Mouse (Mus musculus) kidney, postnatal 0 days (tissue): ENCODE results near the gene Procr. TPM values are rescaled to one million over a fixed set of nuclear protein-coding genes. Genes with fewer than 3 reads are reported as not detected.

ENCODE experiments used
- ATAC-seq: fragments of 200-750 bp; cut with Nextera tagmentation; replicated peaks from 2 replicates; pipeline ENCODE4 v1.8.0; 2017; ENCODE audit warnings: low read depth, moderate number of reproducible peaks, moderate TSS enrichment, moderate library complexity; ENCODE audit not compliant: low FRiP score
- DNase-seq: peaks from one replicate; pipeline ENCODE4 v3.0.0-alpha.2; 2016; ENCODE audit warnings: low spot score
- H3K27ac ChIP-seq: fragments of 300-500 bp; sonication (generic); 2 replicates; pipeline ENCODE4 v1.5.1; 2014; ENCODE audit warnings: mild to moderate bottlenecking
- H3K27me3 ChIP-seq: fragments of 300-500 bp; sonication (generic); 2 replicates; pipeline ENCODE4 v1.6.1; 2014; ENCODE audit warnings: low read length, mixed read lengths; ENCODE audit not compliant: insufficient read depth
- H3K36me3 ChIP-seq: fragments of 300-500 bp; sonication (generic); 2 replicates; pipeline ENCODE4 v1.6.1; 2014; ENCODE audit warnings: low read length, mixed read lengths; ENCODE audit not compliant: insufficient read depth
- H3K4me1 ChIP-seq: fragments of 300-500 bp; sonication (generic); replicated peaks from 2 replicates; pipeline ENCODE4 v1.6.1; 2014; ENCODE audit warnings: antibody characterized with exemption, low read length, mixed read lengths; ENCODE audit not compliant: insufficient read depth
- H3K4me2 ChIP-seq: fragments of 300-500 bp; sonication (generic); 2 replicates; pipeline ENCODE4 v1.6.1; 2014; ENCODE audit warnings: mild to moderate bottlenecking, low read length, moderate library complexity, mixed read lengths
- H3K4me3 ChIP-seq: fragments of 300-500 bp; sonication (generic); replicated peaks from 2 replicates; pipeline ENCODE4 v1.5.1; 2014; ENCODE audit warnings: low read depth, low read length
- H3K9ac ChIP-seq: fragments of 300-500 bp; sonication (generic); 2 replicates; pipeline ENCODE4 v1.6.1; 2014; ENCODE audit warnings: low read depth, low read length
- H3K9me3 ChIP-seq: fragments of 300-500 bp; sonication (generic); replicated peaks from 2 replicates; pipeline ENCODE4 v1.6.1; 2016; ENCODE audit warnings: low read length, inconsistent platforms, mixed read lengths
- CTCF ChIP-seq: IDR thresholded peaks from 2 replicates; pipeline ENCODE4 v1.5.1; 2016; ENCODE audit warnings: antibody characterized with exemption, low read depth, mild to moderate bottlenecking, moderate library complexity
- WGBS: fragments of 180-500 bp; shearing (Covaris S2); extraction: QIAGEN DNeasy Blood & Tissue Kit; methylation state at CpG from one replicate; pipeline ENCODE4 v1.1.7; 2014; 5-methylcytosine and 5-hydroxymethylcytosine counted together
- polyA plus RNA-seq: library from polyadenylated mRNA; unstranded; fragments of >200 nt; fragmentation: Nextera tagmentation; extraction: Ambion mirVana; gene quantifications from 2 replicates; pipeline ENCODE4 v1.2.1, GENCODE M21; 2015

Gene Procr
- polyA plus RNA-seq, 1 experiment from 2014 or later = 7.6 TPM

- DNase-seq (no peak), ATAC-seq (no peak)
- no peak for TF ChIP-seq CTCF
- 73% methylated on average over 4 of the region's 4 CpGs for WGBS
- H3K4me3 ChIP-seq = no peak overlapping the region
- 0 out of 2 replicates have a peak, but pooled peaks cover 4% of the 10 kb centered on the region for H3K4me1 ChIP-seq
- no peak overlapping the region for H3K27ac ChIP-seq
- no peaks in the 10 kb centered on the region for H3K36me3 ChIP-seq
- H3K9me3 ChIP-seq = no peaks in the 10 kb centered on the region
- H3K9ac ChIP-seq = no peak overlapping the region
- H3K27me3 ChIP-seq = peaks cover 15% of the 10 kb centered on the region
- H3K4me2 ChIP-seq = no peak overlapping the region
These were observed 26.7 kb downstream of the Procr start for GRCm38 (mm10) chr2:155777688-155777985.

GRCm38 (mm10) chr2:155778004-155778403 is 27.1 kb downstream of the Procr start:
- Histone ChIP-seq H3K4me2 (no peak overlapping the region), H3K27me3 (peaks cover 15% of the 10 kb centered on the region), H3K27ac (no peak overlapping the region), H3K4me3 (no peak overlapping the region), H3K9ac (no peak overlapping the region), H3K36me3 (no peaks in the 10 kb centered on the region), H3K4me1 (0 out of 2 replicates have a peak, but pooled peaks cover 4% of the 10 kb centered on the region), H3K9me3 (no peaks in the 10 kb centered on the region)
- ATAC-seq (no peak), DNase-seq (no peak)
- 77% methylated on average over 6 of the region's 6 CpGs for WGBS
- no peak for TF ChIP-seq CTCF

- Histone ChIP-seq H3K27me3 (peaks cover 9% of the 10 kb centered on the region), H3K36me3 (no peaks in the 10 kb centered on the region), H3K9ac (no peak overlapping the region), H3K27ac (no peak overlapping the region), H3K4me3 (no peak overlapping the region), H3K4me1 (0 out of 2 replicates have a peak, but pooled peaks cover 4% of the 10 kb centered on the region), H3K9me3 (no peaks in the 10 kb centered on the region), H3K4me2 (no peak overlapping the region)
- DNase-seq (no peak), ATAC-seq (no peak)
- TF ChIP-seq CTCF = no peak
- 32% methylated on average over 7 of the region's 7 CpGs for WGBS
These were observed 28.1 kb downstream of the Procr start for GRCm38 (mm10) chr2:155779066-155779465.

GRCm38 (mm10) chr2:155779506-155779905 is 28.6 kb downstream of the Procr start:
- DNase-seq = no peak
- ATAC-seq = no peak
- H3K4me2 ChIP-seq = no peak overlapping the region
- H3K36me3 ChIP-seq = no peaks in the 10 kb centered on the region
- WGBS = 82% methylated on average over 3 of the region's 3 CpGs
- no peak overlapping the region for H3K9ac ChIP-seq
- H3K4me3 ChIP-seq = no peak overlapping the region
- no peaks in the 10 kb centered on the region for H3K9me3 ChIP-seq
- 0 out of 2 replicates have a peak, but pooled peaks cover 4% of the 10 kb centered on the region for H3K4me1 ChIP-seq
- peaks cover 5% of the 10 kb centered on the region for H3K27me3 ChIP-seq
- TF ChIP-seq CTCF = no peak
- H3K27ac ChIP-seq = no peak overlapping the region

GRCm38 (mm10) chr2:155784534-155784933 is 33.6 kb downstream of the Procr start:
- no peak overlapping the region for H3K27ac ChIP-seq
- H3K36me3 ChIP-seq = no peaks in the 10 kb centered on the region
- no peaks in the 10 kb centered on the region for H3K4me1 ChIP-seq
- no peak for ATAC-seq
- no peak overlapping the region for H3K4me2 ChIP-seq
- TF ChIP-seq CTCF = no peak
- no peaks in the 10 kb centered on the region for H3K9me3 ChIP-seq
- 80% methylated on average over 6 of the region's 6 CpGs for WGBS
- no peak for DNase-seq
- no peaks in the 10 kb centered on the region for H3K27me3 ChIP-seq
- H3K4me3 ChIP-seq = no peak overlapping the region
- H3K9ac ChIP-seq = no peak overlapping the region

- 69% methylated on average over 5 of the region's 5 CpGs for WGBS
- no peak for ATAC-seq
- H3K9me3 ChIP-seq = no peaks in the 10 kb centered on the region
- H3K4me1 ChIP-seq = no peaks in the 10 kb centered on the region
- no peak overlapping the region for H3K4me2 ChIP-seq
- DNase-seq = no peak
- no peaks in the 10 kb centered on the region for H3K36me3 ChIP-seq
- H3K27me3 ChIP-seq = no peaks in the 10 kb centered on the region
- TF ChIP-seq CTCF = no peak
- H3K4me3 ChIP-seq = no peak overlapping the region
- no peak overlapping the region for H3K9ac ChIP-seq
- H3K27ac ChIP-seq = no peak overlapping the region
These were observed 36.0 kb downstream of the Procr start for GRCm38 (mm10) chr2:155786905-155787304.
